Mouse (Mus musculus): ENCODE measurements around the gene Tmem248. TPM values are rescaled to one million over a fixed set of nuclear protein-coding genes. Genes with fewer than 3 reads are reported as not detected.
"Not testable (repeated sequence)": the region's sequence is repeated elsewhere in the genome, so short reads cannot be mapped to it uniquely, and the experiment has no call there.

Gene Tmem248
- total RNA-seq, 2 experiments from 2014 or later: 39.3 to 42.9 TPM

DNA sequence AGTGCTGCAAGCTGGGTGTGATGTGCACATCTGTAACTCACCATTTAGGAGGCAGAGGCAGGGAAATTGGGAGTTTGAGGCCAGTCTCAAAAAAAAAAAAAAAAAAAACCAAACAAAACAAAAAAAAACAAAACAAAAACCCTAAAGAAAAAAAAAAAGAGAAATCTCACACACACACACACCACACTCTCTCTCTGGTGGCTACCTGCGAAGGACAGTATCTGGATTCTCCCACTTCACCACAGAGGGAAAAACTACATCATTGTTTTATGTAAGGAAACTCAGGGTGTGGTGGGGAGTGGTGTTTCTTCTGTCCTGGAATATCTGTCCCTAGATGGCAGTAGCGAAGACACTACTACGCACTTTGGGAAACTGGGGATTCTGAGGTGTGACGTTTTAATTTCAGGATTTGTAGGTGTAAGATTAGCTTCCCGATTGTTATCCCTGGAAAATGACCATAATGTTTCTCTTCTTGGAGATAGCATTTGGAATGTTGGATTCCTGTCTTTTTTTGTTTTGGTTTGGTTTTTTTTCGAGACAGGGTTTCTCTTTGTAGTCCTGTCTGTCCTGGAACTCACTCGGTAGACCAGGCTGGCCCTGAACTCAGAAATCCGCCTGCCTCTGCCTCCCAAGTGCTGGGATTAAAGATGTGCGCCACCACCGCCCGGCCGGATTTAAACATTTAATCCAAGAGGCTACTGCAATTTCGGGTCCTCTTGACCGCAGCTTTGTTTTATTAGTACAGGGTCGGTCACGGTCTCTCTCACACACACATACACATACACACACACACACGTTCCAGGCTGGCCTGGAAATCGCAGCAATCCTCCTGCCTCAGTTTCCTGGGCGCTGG is 37.5 kb downstream of the Tmem248 start:
- peak in 1 of 2 experiments; percentile 66 for DNase-seq (ENCODE audit: low spot score in 2 of 2)
- intact Hi-C loops (cut with DNase I): loop anchor here (10.0 kb wide), 1 partner anchor 540 kb away; the partner anchor contains the start of gene Mrps17

DNA sequence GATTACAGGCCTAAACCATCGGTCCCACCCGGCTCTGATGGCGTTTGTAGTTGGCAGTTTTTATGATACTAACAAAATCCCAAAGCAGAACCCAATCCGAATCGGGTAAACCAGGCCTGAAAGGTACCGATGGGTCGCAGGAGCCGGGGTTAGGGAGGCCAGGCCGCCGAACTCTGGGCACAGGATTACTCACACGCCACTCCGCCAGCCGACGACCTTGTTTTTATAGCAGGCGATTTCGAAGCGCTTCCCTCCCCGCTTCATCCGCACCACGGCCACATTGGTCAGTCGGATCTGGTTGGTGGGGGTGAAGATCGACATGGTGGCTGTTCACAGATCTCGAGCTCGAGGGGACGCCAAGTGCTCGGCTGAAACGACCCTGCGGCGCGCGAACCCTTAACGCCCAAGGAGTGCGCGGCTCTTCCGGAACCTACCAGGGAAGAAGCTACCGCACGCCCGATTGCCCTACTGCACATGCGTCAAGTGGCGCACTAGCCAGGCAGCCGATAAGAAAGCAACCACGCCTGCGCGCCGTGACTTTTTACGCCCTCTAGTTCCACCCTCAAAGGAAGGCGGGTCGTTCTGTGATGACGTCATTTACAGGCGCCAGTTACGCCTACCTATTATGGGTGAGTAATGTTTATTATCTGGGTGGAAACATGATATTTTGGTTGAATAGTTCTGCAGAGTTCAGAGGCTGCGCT is 38.3 kb downstream of the Tmem248 start, which contains the start of the genes Sbds and Tyw1:
Gene Sbds (minus strand): TSS at position 514 of the 704 bp plus-strand sequence.
Gene Tyw1 (plus strand): TSS at position 603 of the 704 bp plus-strand sequence.
- intact Hi-C loops (cut with DNase I): loop anchor here (10.0 kb wide), 1 partner anchor 540 kb away; the partner anchor contains the start of gene Mrps17
- DNase-seq (ENCODE audit: low spot score in 2 of 2): peak; percentile 98 to 99

DNA sequence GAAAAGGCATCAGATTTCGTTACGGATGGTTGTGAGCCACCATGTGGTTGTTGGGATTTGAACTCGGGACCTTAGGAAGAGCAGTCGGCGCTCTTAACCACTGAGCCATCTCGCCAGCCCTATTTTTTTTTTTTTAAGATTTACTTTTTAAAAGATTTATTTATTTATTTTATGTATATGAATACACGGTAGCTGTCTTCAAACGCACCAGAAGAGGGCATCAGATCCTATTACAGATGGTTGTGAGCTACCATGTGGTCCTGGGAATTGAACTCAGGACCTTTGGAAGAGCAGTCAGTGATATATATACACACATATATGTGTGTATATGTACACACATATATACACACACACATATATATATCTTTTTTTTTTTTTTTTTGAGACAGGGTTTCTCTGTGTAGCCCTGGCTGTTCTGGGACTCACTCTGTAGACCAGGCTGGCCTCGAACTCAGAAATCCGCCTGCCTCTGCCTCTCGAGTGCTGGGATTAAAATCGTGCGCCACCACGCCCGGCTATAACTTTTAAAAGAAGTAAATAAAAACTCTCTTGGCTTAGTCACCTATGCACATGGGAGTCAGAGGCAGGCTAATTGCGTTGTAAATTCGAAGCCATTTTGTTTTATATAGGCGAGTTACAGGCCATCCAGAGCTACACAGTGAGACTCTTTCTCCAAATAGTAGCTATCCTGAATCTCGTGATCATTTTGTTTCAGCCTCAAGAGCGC is 39.1 kb downstream of the Tmem248 start:
- intact Hi-C loops (cut with DNase I): loop anchor here (10.0 kb wide), 1 partner anchor 541 kb away; the partner anchor contains the start of gene Mrps17
- DNase-seq (ENCODE audit: low spot score in 2 of 2): not testable (repeated sequence)

DNA sequence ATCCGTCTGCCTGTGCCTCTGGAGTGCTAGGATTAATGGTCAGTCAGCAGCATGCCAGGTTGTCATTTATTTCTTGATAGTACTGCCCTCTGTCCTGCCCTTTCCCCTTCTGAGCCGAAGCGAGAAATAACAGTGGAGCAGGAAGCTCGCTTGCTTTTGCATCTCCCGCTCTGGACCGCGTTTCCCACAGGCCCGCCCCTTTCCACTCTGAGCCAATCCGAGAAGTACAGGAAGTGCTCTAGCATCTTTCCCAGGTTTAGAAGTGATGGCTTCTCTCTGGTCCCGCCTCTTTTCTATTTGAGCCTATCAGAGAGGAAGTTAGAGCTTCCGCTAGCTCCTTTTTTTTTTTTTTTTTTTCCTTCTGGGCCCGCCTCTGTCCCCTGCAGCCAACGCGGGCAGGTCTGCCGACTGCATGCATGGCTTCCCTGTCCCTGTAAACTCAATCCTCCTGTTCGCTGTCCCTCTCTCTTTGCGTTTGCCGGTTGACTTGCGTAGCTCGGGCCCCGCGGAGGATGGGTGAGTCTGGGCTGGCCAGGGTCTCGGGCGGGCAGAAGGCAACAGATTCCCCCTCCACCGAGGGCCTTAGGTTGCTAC is 39.9 kb downstream of the Tmem248 start:
- intact Hi-C loops (cut with DNase I): loop anchor here (10.0 kb wide), 1 partner anchor 542 kb away; the partner anchor contains the start of gene Mrps17
- peak; percentile 87 to 98 for DNase-seq (ENCODE audit: low spot score in 2 of 2)

DNA sequence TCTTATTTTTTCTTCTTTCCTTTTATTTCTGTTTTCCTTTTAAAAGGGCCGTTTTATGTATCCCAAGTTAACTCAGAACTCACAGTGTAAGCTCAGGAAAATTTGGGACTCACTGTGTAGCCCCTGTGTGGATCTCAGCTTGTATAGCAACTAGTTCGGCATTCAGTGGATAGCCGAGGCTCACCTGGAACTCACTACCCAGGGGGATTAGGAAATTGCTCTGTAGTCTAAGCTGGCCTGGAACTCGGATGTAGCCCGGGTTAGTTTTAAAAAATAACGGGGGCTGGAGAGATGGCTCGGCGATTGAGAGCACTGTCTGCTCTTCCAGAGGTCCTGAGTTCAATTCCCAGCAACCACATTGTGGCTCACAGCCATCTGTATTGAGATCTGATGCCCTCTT is 40.4 kb downstream of the Tmem248 start:
- intact Hi-C loops (cut with DNase I): loop anchor here (10.0 kb wide), 1 partner anchor 543 kb away; the partner anchor contains the start of gene Mrps17
- no peak for DNase-seq (ENCODE audit: low spot score in 2 of 2)

DNA sequence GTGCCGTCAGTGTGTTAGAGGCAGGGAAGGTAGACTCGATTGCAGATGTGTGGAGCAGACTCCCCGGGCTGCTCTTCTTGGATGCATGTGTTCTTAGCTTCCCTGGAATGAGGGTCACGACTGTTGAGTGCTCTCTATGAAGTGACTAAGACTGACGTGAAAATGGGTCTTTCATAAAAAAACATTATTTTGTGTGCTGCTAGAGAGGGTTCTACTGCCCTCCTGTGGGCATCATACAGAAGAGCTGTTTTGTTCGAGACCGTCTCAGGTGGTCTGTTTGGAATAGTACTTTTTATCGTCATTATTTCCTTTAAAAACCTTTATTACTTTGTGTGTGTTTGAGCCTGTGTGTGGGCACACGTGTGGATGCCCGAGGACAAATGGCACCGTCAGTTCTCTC is 46.6 kb downstream of the Tmem248 start:
- no peak for DNase-seq (ENCODE audit: low spot score in 2 of 2)
- intact Hi-C loops (cut with DNase I): no loop called here

DNA sequence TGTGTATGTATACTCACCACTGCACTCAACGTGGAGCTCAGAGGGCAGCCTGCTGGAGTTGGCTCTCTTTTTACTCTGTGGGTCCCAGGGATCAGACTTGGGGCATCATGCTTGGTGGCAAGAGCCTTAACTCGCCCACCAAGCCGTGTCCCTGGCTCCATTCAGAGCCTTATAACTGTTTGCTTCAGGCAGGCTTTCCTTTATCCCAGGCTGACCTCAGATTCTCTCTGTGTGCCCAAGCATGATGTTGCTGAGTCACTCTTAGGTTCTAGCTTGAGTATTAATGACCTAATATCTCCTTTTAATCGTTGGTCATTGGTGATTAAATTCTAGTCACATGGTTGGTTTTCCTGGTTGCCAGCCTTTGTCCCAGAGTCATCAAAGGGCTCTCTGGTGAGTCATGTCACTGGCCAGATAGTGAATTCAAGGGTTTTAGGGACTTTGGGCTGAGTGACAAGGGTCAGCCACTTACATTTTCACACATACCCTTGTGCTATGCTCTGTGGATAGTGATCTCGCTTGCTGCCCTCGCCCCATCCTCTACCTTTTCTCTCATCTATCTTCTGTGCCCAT is 47.6 kb downstream of the Tmem248 start:
- no peak for DNase-seq (ENCODE audit: low spot score in 2 of 2)
- intact Hi-C loops (cut with DNase I): no loop called here

DNA sequence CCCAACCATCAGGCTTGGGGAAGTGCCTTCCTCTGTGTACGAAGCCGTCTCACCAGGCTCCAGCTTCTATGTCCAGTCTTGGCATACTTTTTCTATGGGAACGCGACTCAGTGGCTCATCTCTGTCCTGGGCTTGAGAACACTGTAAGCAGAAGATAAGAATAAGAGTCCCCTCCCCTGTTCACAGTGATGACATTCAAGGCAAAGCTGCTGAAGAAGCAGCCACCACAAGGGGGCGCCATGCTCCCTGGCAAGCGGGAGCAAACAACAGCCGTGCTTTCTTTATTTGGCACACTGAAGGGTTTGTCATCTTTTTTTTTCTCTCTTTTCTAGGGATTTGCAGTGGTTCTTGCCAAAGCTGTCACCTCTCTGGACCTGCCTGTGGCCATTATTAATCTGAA is 49.8 kb downstream of the Tmem248 start:
- intact Hi-C loops (cut with DNase I): no loop called here
- no peak for DNase-seq (ENCODE audit: low spot score in 2 of 2)

DNA sequence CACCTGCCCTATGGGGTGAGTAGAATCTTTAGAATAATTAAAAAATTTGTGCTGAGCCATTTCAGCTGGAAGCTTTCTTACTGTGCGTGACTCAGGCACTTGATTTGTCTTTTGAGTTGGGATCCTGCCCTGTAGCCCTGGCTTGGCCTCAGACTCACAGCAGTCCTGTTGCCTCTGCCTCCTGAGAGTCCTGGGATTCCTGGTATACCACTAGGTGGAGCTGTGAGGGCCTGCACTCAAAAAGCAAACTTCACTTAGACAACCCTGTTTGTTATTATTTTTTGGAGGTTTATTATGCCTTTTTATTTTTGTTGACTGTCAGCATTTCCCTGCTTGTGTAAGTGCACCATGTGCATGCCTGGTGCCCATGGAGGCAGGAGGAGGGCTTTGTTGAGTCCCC is 50.4 kb downstream of the Tmem248 start:
- intact Hi-C loops (cut with DNase I): no loop called here
- peak in 1 of 2 experiments; percentile 24 for DNase-seq (ENCODE audit: low spot score in 2 of 2)

DNA sequence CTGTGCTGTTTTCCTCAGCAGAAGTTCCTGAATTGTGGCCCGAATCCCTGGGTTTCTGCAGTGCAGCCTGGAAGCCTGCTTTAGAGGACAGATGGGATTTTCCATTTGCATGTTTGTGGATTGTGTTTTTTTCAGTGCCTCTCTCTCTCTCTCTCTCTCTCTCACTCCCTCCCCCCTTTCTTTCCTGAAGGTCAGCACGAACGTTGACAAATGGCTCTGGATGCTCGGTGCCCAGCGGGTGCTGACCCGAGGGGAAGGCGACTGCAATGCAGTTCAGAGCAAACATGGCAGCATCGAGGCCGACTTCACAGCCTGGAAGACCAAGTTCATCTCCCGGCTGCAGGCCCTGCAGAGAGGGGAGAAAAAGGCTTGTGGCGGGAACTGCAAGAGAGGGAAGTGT is 52.1 kb downstream of the Tmem248 start:
- intact Hi-C loops (cut with DNase I): no loop called here
- DNase-seq (ENCODE audit: low spot score in 2 of 2): no peak

DNA sequence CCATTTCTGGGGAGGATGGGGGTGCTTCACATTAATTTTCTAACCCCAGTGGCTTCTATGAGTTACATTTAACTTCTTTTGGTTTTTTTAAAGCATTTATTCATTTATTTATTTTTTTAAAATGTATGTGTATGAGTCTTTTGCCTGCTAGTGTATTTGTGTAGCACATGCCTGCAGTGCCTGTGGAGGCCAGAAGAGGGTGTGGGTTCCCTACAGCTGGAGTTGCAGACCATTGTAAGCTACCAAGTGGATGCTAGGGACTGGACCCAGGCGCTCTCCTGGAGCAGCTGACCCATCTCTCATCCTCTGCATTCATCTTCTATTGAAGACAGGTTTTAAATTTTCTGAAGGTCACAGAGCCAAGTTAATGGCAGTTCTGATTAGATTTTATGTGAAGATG is 55.5 kb downstream of the Tmem248 start:
- intact Hi-C loops (cut with DNase I): loop anchor here (1.0 to 10.0 kb wide), 2 partner anchors 582 to 1152 kb away; no protein-coding TSS in a partner anchor
- no peak for DNase-seq (ENCODE audit: low spot score in 2 of 2)

DNA sequence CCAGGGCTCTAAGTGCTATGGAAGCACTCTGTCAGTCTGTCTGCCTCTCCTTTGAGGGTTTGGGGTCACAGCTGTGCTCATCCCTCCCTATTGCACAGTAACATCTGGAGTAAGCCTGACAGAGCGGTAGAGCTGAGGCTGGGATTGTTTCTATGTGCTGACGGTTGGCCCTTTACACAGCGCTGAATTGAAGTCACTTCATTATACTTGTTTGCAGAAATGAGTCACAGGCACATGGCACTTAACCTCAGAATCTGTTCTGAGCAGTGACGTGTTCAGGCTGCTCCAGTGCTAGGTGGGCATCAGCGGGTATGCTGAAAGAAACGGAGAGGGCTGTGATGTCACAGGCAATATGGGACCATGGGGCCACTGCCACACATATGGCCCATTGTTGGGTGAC is 56.2 kb downstream of the Tmem248 start:
- DNase-seq (ENCODE audit: low spot score in 2 of 2): no peak

DNA sequence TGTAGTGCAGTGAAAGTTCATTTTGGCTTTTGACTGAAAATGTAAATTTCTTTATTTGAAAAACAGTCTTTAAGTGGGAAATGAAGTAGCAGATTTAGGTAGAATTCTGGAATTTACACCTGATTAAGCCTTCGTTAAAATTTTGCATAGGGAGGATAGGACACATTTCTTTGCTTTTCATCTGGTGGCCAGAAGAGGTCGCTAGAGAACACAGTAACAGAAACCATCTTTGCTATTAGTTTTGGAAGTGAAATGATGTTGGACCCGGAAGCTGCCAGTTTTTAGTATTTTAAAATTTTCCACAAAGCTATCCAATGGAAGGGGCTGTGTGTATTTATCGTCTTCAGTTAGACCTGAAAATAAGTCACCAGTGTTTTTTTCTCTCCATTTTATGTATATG is 58.6 kb downstream of the Tmem248 start:
- intact Hi-C loops (cut with DNase I): loop anchor here (10.0 kb wide), 1 partner anchor 1149 kb away; no protein-coding TSS in a partner anchor
- DNase-seq (ENCODE audit: low spot score in 2 of 2): peak; percentile 45 to 53

More for the DNA sequence above, 56.2 kb downstream of the Tmem248 start:
- intact Hi-C loops (cut with DNase I): loop anchor here (10.0 kb wide), 1 partner anchor 1152 kb away; no protein-coding TSS in a partner anchor

DNA sequence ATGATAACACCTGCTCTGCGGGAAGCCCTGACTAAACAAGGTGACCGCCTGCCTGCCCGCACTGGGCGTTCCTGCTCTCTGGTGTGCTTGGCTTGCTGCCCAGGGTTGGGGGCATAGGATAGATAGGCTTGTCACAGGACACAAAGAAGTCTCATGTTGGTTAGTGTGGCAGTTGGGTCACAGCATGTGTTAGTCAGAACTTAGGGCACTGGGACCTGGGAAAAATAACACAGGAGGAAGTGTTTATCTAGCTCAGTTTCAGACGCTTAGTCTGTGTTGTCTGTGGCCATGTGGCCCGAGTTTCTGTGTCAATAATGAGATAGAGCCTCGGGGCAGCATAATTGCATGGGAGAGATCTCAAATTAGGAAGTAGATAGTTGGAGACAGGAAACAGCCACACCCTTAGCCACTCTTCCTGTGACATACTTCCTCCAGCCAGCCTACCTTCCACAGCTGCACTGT is 61.2 kb downstream of the Tmem248 start:
- intact Hi-C loops (cut with DNase I): loop anchor here (10.0 kb wide), 1 partner anchor 1147 kb away; no protein-coding TSS in a partner anchor
- DNase-seq (ENCODE audit: low spot score in 2 of 2): no peak

DNA sequence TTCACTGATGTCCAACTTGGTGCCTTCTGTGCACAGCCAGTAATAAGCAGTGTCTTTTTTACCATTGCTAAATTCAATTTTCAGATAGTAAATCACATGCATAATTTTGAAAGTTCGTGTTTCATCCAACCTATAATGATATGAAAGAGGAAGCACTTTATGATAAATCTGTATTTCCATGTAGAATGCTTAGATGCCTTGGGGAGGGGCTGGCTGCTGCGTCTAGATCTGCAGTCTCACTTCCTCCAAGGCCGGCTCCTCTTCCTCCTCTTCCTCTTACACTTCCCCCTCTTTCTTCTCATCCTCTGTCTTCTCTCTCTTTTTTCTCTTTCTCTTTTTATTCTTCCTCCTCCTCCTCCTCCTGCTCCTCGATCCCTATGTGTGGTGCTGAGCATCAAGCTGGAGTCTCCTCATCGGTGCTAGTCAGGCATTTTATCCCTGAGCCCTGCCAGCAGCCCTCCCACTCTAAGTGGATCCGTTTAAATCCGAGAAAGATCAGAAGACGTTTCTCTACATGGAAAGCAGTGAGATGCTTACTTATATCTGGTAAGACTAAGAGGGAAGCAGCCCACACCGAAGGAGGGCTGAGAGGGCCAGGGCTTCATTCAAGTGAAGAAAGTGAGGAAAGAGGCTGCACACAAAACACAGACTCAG is 66.3 kb downstream of the Tmem248 start:
- DNase-seq (ENCODE audit: low spot score in 2 of 2): peak in 1 of 2 experiments; percentile 64
- intact Hi-C loops (cut with DNase I): no loop called here

DNA sequence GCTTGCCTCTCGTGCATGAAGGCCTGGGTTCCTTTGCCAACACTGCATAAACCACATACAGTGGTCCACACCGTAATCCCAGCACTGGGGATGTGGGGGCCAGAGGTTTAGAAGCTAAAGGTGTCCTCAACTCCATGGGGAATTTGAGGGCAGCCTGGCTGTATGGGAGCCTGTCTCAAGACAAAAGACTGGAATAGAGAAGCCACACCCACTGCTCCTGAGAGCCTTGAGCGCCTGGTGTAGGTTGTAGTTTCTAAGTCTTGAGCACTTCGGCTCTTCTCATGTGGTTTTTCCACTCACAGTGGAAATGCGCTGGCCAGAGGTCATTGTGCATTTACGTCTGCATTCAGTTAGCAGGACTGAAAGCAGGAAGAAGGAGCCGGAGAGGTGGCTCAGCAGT is 71.2 kb downstream of the Tmem248 start:
- no peak for DNase-seq (ENCODE audit: low spot score in 2 of 2)
- intact Hi-C loops (cut with DNase I): no loop called here

DNA sequence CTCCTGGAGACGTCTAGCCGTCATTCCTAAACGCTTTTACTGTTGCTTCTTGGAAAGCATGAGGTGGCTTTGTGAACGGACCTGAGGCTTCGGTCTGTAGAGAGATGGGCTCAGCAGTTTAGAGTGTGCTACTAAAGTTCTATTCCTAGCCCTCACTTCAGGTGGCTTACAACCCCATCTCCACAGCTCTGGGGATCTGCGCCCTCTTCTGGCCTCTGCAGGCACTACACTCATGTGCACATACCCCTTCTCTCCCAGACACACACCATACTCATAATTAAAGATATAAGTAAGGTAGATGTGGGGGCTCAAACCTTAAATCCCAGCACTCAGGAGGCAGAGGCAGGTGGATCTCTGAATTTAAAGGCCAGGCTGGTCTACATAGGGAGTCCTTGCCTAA is 73.4 kb downstream of the Tmem248 start:
- intact Hi-C loops (cut with DNase I): no loop called here
- no peak for DNase-seq (ENCODE audit: low spot score in 2 of 2)

DNA sequence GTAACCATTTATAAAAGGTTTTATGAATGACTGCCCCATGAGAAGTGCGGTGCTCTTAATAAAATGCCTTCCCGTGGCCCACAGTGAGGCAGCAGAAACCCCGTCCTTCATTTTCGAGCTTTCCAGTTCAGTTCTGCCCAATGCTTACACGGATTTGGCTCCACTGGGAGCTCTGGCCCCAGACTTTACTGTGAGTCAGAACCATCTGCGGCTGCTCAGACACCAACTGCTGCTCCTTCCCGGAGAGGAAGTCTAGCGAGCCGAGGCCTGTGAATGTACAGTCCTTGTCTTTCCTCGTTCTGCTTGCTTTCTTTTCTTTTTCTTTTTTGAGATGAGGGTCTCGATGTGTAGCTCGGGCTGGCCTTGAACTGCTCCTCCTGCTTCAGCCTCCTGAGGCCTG is 73.9 kb downstream of the Tmem248 start:
- intact Hi-C loops (cut with DNase I): no loop called here
- DNase-seq (ENCODE audit: low spot score in 2 of 2): peak; percentile 51 to 82
